Mouse (Mus musculus): Measurements from ENCODE around the gene Hist1h4m. TPM values are rescaled to one million over a fixed set of nuclear protein-coding genes. Genes with fewer than 3 reads are reported as not detected.
"Not testable (repeated sequence)": the region's sequence is repeated elsewhere in the genome, so short reads cannot be mapped to it uniquely, and the experiment has no call there.

The Hist1h4m gene
- polyA plus RNA-seq, 1 experiment from 2014 or later, result not detected

- H3K9me3 ChIP-seq, H3K27me3 ChIP-seq, H3K36me3 ChIP-seq: not testable (repeated sequence)
- Histone ChIP-seq H3K27ac (peak within 1 kb of the TSS; percentile 93), H3K9ac (peak within 1 kb of the TSS; percentile 49), H3K4me3 (peak within 1 kb of the TSS; percentile 38), H3K4me2 (peak within 1 kb of the TSS; percentile 54), H3K4me1 (peaks cover 50% of the 10 kb centered on the region)
- under 1% methylated on average over 38 of the region's 63 CpGs for WGBS
- ATAC-seq (ENCODE audit: borderline replicate concordance, extremely low read depth, low FRiP score, low TSS enrichment), result peak; percentile 91
These were observed 24.5 kb upstream of the Hist1h4m start, which contains the start of the genes Hist1h2an and Hist1h2bp for GRCm38 (mm10) chr13:21786899-21787629. Hist1h2an (minus strand) TSS chr13:21787218. Hist1h2bp (plus strand) TSS chr13:21787461.

- Histone ChIP-seq H3K27me3 (no peaks in the 10 kb centered on the region), H3K4me2 (peak overlapping the region; percentile 50), H3K9ac (peak overlapping the region; percentile 29), H3K4me3 (peak overlapping the region; percentile 38), H3K27ac (peak overlapping the region; percentile 93), H3K36me3 (no peaks in the 10 kb centered on the region), H3K4me1 (peaks cover 49% of the 10 kb centered on the region), H3K9me3 (no peaks in the 10 kb centered on the region)
- WGBS, result 21% methylated on average over 15 of the region's 21 CpGs
- ATAC-seq (ENCODE audit: borderline replicate concordance, extremely low read depth, low FRiP score, low TSS enrichment), result peak; percentile 2; the same call in 1 of the 2 replicates
These were observed 23.6 kb upstream of the Hist1h4m start for GRCm38 (mm10) chr13:21787760-21788593.

GRCm38 (mm10) chr13:21789925-21790324 lies 21.6 kb upstream of the Hist1h4m start:
- H3K4me3 ChIP-seq, result no peak overlapping the region
- no peak for ATAC-seq (ENCODE audit: borderline replicate concordance, extremely low read depth, low FRiP score, low TSS enrichment)
- peaks cover 38% of the 10 kb centered on the region for H3K4me1 ChIP-seq
- no peak overlapping the region for H3K9ac ChIP-seq
- H3K9me3 ChIP-seq, result no peaks in the 10 kb centered on the region
- peak overlapping the region; percentile 24; the same call in 1 of the 2 replicates for H3K27ac ChIP-seq
- H3K4me2 ChIP-seq, result no peak overlapping the region
- no peaks in the 10 kb centered on the region for H3K27me3 ChIP-seq
- 54% methylated on average over 6 of the region's 6 CpGs for WGBS
- H3K36me3 ChIP-seq, result no peaks in the 10 kb centered on the region

GRCm38 (mm10) chr13:21790601-21791283 lies 20.8 kb upstream of the Hist1h4m start:
- ATAC-seq (ENCODE audit: borderline replicate concordance, extremely low read depth, low FRiP score, low TSS enrichment), result no peak
- no peaks in the 10 kb centered on the region for H3K36me3 ChIP-seq
- no peaks in the 10 kb centered on the region for H3K27me3 ChIP-seq
- H3K9me3 ChIP-seq, result no peaks in the 10 kb centered on the region
- peak overlapping the region; percentile 54 for H3K4me2 ChIP-seq
- H3K27ac ChIP-seq, result peak overlapping the region; percentile 63
- peaks cover 32% of the 10 kb centered on the region for H3K4me1 ChIP-seq
- peak overlapping the region; percentile 32 for H3K9ac ChIP-seq
- 6% methylated on average over 17 of the region's 18 CpGs for WGBS
- H3K4me3 ChIP-seq, result peak overlapping the region; percentile 21

- Histone ChIP-seq H3K4me1 (peaks cover 8% of the 10 kb centered on the region; the same call in 1 of the 2 replicates), H3K36me3 (no peaks in the 10 kb centered on the region), H3K4me3 (no peak overlapping the region), H3K9ac (no peak overlapping the region), H3K9me3 (no peaks in the 10 kb centered on the region), H3K27me3 (no peaks in the 10 kb centered on the region), H3K4me2 (no peak overlapping the region), H3K27ac (no peak overlapping the region)
- WGBS, result 91% methylated on average over 7 of the region's 7 CpGs
- ATAC-seq (ENCODE audit: borderline replicate concordance, extremely low read depth, low FRiP score, low TSS enrichment), result no peak
These were observed 16.0 kb upstream of the Hist1h4m start for GRCm38 (mm10) chr13:21795584-21795983.

- not testable (repeated sequence) for H3K27me3 ChIP-seq; H3K36me3 ChIP-seq; H3K9me3 ChIP-seq; H3K4me3 ChIP-seq; ATAC-seq (ENCODE audit: borderline replicate concordance, extremely low read depth, low FRiP score, low TSS enrichment); H3K27ac ChIP-seq; H3K9ac ChIP-seq; H3K4me1 ChIP-seq; H3K4me2 ChIP-seq
These were observed 14.4 kb upstream of the Hist1h4m start for GRCm38 (mm10) chr13:21797163-21797562.

GRCm38 (mm10) chr13:21803058-21803457 lies 8.5 kb upstream of the Hist1h4m start:
- H3K9ac ChIP-seq, H3K27me3 ChIP-seq, H3K4me1 ChIP-seq, H3K4me2 ChIP-seq, H3K9me3 ChIP-seq, H3K27ac ChIP-seq, H3K4me3 ChIP-seq, H3K36me3 ChIP-seq: not testable (repeated sequence)
- WGBS, result no CpG with 5 or more reads among the region's 4 CpGs
- ATAC-seq (ENCODE audit: borderline replicate concordance, extremely low read depth, low FRiP score, low TSS enrichment), result peak; percentile 62; the same call in 1 of the 2 replicates

GRCm38 (mm10) chr13:21810073-21810472 lies 1.5 kb upstream of the Hist1h4m start, which contains the start of the genes Hist1h2bq and Hist1h2ao:
Hist1h2bq (minus strand) TSS chr13:21810197.
Hist1h2ao (plus strand) TSS chr13:21810465.
- peak; percentile 97 for ATAC-seq (ENCODE audit: borderline replicate concordance, extremely low read depth, low FRiP score, low TSS enrichment)
- H3K4me3 ChIP-seq, H3K9ac ChIP-seq, H3K4me2 ChIP-seq, H3K4me1 ChIP-seq, H3K36me3 ChIP-seq, H3K9me3 ChIP-seq, H3K27me3 ChIP-seq, H3K27ac ChIP-seq: not testable (repeated sequence)
- no CpG with 5 or more reads among the region's 23 CpGs for WGBS

- not testable (repeated sequence) for H3K4me3 ChIP-seq, H3K4me1 ChIP-seq, H3K27ac ChIP-seq, H3K9me3 ChIP-seq, H3K4me2 ChIP-seq, H3K9ac ChIP-seq, H3K27me3 ChIP-seq, H3K36me3 ChIP-seq
- peak; percentile 28; the same call in 1 of the 2 replicates for ATAC-seq (ENCODE audit: borderline replicate concordance, extremely low read depth, low FRiP score, low TSS enrichment)
- WGBS, result no CpG with 5 or more reads among the region's 8 CpGs
These were observed 472 bp upstream of the Hist1h4m start for GRCm38 (mm10) chr13:21811074-21811473.

GRCm38 (mm10) chr13:21812092-21812491 lies 546 bp downstream of the Hist1h4m start:
- Histone ChIP-seq H3K27ac (peak overlapping the region; percentile 71), H3K4me3 (peak overlapping the region; percentile 22; the same call in 1 of the 2 replicates), H3K4me2 (peak overlapping the region; percentile 45)
- H3K4me1 ChIP-seq, H3K36me3 ChIP-seq, H3K9me3 ChIP-seq, H3K9ac ChIP-seq, H3K27me3 ChIP-seq: not testable (repeated sequence)
- WGBS, result under 1% methylated on average over 14 of the region's 14 CpGs
- ATAC-seq (ENCODE audit: borderline replicate concordance, extremely low read depth, low FRiP score, low TSS enrichment), result peak; percentile 36; the same call in 1 of the 2 replicates

- not testable (repeated sequence) for H3K27ac ChIP-seq; H3K9ac ChIP-seq; H3K36me3 ChIP-seq; ATAC-seq (ENCODE audit: borderline replicate concordance, extremely low read depth, low FRiP score, low TSS enrichment); H3K4me1 ChIP-seq; H3K4me3 ChIP-seq; H3K9me3 ChIP-seq; H3K4me2 ChIP-seq; H3K27me3 ChIP-seq
- 68% methylated on average over 7 of the region's 16 CpGs for WGBS
These were observed 8.7 kb downstream of the Hist1h4m start for GRCm38 (mm10) chr13:21820082-21820890.
